Mouse (Mus musculus) kidney, embryonic 15.5 days (tissue): ENCODE results near the gene Ank3. TPM values are rescaled to one million over a fixed set of nuclear protein-coding genes. Genes with fewer than 3 reads are reported as not detected.
"Not testable (repeated sequence)": the region's sequence is repeated elsewhere in the genome, so short reads cannot be mapped to it uniquely, and the experiment has no call there.

ENCODE experiments used
- ATAC-seq: fragments of 200-750 bp; cut with Nextera tagmentation; replicated peaks from 2 replicates; pipeline ENCODE4 v1.8.0; 2017; ENCODE audit warnings: moderate TSS enrichment; ENCODE audit not compliant: low FRiP score
- H3K27ac ChIP-seq: fragments of 300-500 bp; sonication (generic); 2 replicates; pipeline ENCODE4 v1.5.1; 2015; ENCODE audit warnings: mild to moderate bottlenecking, inconsistent platforms
- H3K27me3 ChIP-seq: fragments of 300-500 bp; sonication (generic); 2 replicates; pipeline ENCODE4 v1.6.1; 2015; ENCODE audit warnings: inconsistent platforms
- H3K36me3 ChIP-seq: fragments of 300-500 bp; sonication (generic); 2 replicates; pipeline ENCODE4 v1.6.1; 2015; ENCODE audit warnings: inconsistent platforms
- H3K4me1 ChIP-seq: fragments of 300-500 bp; sonication (generic); 2 replicates; pipeline ENCODE4 v1.6.1; 2015; ENCODE audit warnings: inconsistent platforms
- H3K4me2 ChIP-seq: fragments of 300-500 bp; sonication (generic); 2 replicates; pipeline ENCODE4 v1.6.1; 2015; ENCODE audit warnings: moderate library complexity, mild to moderate bottlenecking, inconsistent platforms
- H3K4me3 ChIP-seq: fragments of 300-500 bp; sonication (generic); replicated peaks from 2 replicates; pipeline ENCODE4 v1.5.1; 2015; ENCODE audit warnings: mild to moderate bottlenecking, inconsistent platforms
- H3K9ac ChIP-seq: fragments of 300-500 bp; sonication (generic); 2 replicates; pipeline ENCODE4 v1.6.1; 2015; ENCODE audit warnings: mild to moderate bottlenecking, inconsistent platforms
- H3K9me3 ChIP-seq: fragments of 300-500 bp; sonication (generic); replicated peaks from 2 replicates; pipeline ENCODE4 v1.6.1; 2016; ENCODE audit warnings: inconsistent platforms
- WGBS: fragments of 180-500 bp; shearing (Covaris S2); methylation state at CpG from one replicate; pipeline ENCODE4 v1.1.7; 2015; ENCODE audit warnings: mixed read lengths; 5-methylcytosine and 5-hydroxymethylcytosine counted together
- polyA plus RNA-seq: library from polyadenylated mRNA; unstranded; fragments of >200 nt; fragmentation: Nextera tagmentation; extraction: Ambion mirVana; gene quantifications from 2 replicates; pipeline ENCODE4 v1.2.1, GENCODE M21; 2015

The Ank3 gene
- 43.9 and 47.9 TPM in 2 replicates for polyA plus RNA-seq

GRCm38 (mm10) chr10:69398763-69399590 lies at the start of gene Ank3:
Gene Ank3, plus strand, starts transcription at chr10:69398773.
- under 1% methylated on average over 75 of the region's 77 CpGs for WGBS
- ATAC-seq = peak; percentile 91
- H3K27ac ChIP-seq = no peak within 1 kb of the TSS; the same call in 1 of the 2 replicates

GRCm38 (mm10) chr10:69351071-69351841 lies 47.3 kb upstream of the Ank3 start:
- Histone ChIP-seq H3K4me2 (peak overlapping the region; percentile 75), H3K27me3 (no peaks in the 10 kb centered on the region), H3K9ac (peak overlapping the region; percentile 79), H3K27ac (peak overlapping the region; percentile 81), H3K4me3 (peak overlapping the region; percentile 67), H3K9me3 (no peaks in the 10 kb centered on the region), H3K36me3 (peaks cover 45% of the 10 kb centered on the region), H3K4me1 (peaks cover 47% of the 10 kb centered on the region)
- WGBS = 13% methylated on average over 12 of the region's 12 CpGs
- no peak for ATAC-seq

More at GRCm38 (mm10) chr10:69398763-69399590, at the start of gene Ank3:
- Histone ChIP-seq H3K4me3 (peak within 1 kb of the TSS; percentile 80), H3K9me3 (no peaks in the 10 kb centered on the region), H3K4me2 (peak within 1 kb of the TSS; percentile 99), H3K4me1 (peaks cover 28% of the 10 kb centered on the region), H3K36me3 (no peaks in the 10 kb centered on the region), H3K9ac (peak within 1 kb of the TSS; percentile 60), H3K27me3 (peaks cover 43% of the 10 kb centered on the region)

- ATAC-seq = no peak
- WGBS = under 1% methylated on average over 11 of the region's 11 CpGs
- peak overlapping the region; percentile 81 for H3K27ac ChIP-seq
Observed at GRCm38 (mm10) chr10:69351842-69352211, 46.7 kb upstream of the Ank3 start.

GRCm38 (mm10) chr10:69352212-69353085 lies 46.1 kb upstream of the Ank3 start, which contains the start of gene Cdk1:
Gene Cdk1, minus strand, starts transcription at chr10:69352938.
- under 1% methylated on average over 51 of the region's 51 CpGs for WGBS
- peak within 1 kb of the TSS; percentile 81 for H3K27ac ChIP-seq

More at GRCm38 (mm10) chr10:69351842-69352211, 46.7 kb upstream of the Ank3 start:
- Histone ChIP-seq H3K4me2 (peak overlapping the region; percentile 75), H3K4me3 (peak overlapping the region; percentile 67), H3K9me3 (no peaks in the 10 kb centered on the region), H3K4me1 (peaks cover 42% of the 10 kb centered on the region), H3K9ac (peak overlapping the region; percentile 79), H3K27me3 (no peaks in the 10 kb centered on the region), H3K36me3 (peaks cover 39% of the 10 kb centered on the region)

GRCm38 (mm10) chr10:69353086-69353479 lies 45.5 kb upstream of the Ank3 start:
- Histone ChIP-seq H3K4me3 (peak overlapping the region; percentile 67), H3K9ac (peak overlapping the region; percentile 43; the same call in 1 of the 2 replicates), H3K4me2 (peak overlapping the region; percentile 75), H3K4me1 (peaks cover 32% of the 10 kb centered on the region), H3K27ac (0 out of 2 replicates have a peak overlapping the region, but pooled peaks have one; percentile 56), H3K36me3 (peaks cover 26% of the 10 kb centered on the region)
- WGBS = 28% methylated on average over 5 of the region's 5 CpGs
- peak; percentile 17; the same call in 1 of the 2 replicates for ATAC-seq
- not testable (repeated sequence) for H3K9me3 ChIP-seq, H3K27me3 ChIP-seq

More at GRCm38 (mm10) chr10:69352212-69353085, 46.1 kb upstream of the Ank3 start, which contains the start of gene Cdk1:
- Histone ChIP-seq H3K27me3 (no peaks in the 10 kb centered on the region), H3K9ac (peak within 1 kb of the TSS; percentile 79), H3K4me1 (peaks cover 37% of the 10 kb centered on the region), H3K9me3 (no peaks in the 10 kb centered on the region), H3K4me3 (peak within 1 kb of the TSS; percentile 67), H3K4me2 (peak within 1 kb of the TSS; percentile 75), H3K36me3 (peaks cover 33% of the 10 kb centered on the region)
- ATAC-seq = peak; percentile 97

- no peak for ATAC-seq
- WGBS = 86% methylated on average over 1 of the region's 1 CpGs
- Histone ChIP-seq H3K4me3 (no peak overlapping the region), H3K36me3 (no peaks in the 10 kb centered on the region), H3K27me3 (no peaks in the 10 kb centered on the region), H3K9ac (no peak overlapping the region), H3K4me1 (no peaks in the 10 kb centered on the region), H3K9me3 (no peaks in the 10 kb centered on the region; the same call in 1 of the 2 replicates), H3K4me2 (no peak overlapping the region), H3K27ac (no peak overlapping the region)
Observed at GRCm38 (mm10) chr10:69359666-69360065, 38.9 kb upstream of the Ank3 start.

GRCm38 (mm10) chr10:69366208-69366607 lies 32.4 kb upstream of the Ank3 start:
- H3K27ac ChIP-seq = no peak overlapping the region
- no peaks in the 10 kb centered on the region for H3K36me3 ChIP-seq
- H3K9ac ChIP-seq = no peak overlapping the region
- no peak overlapping the region for H3K4me3 ChIP-seq
- H3K9me3 ChIP-seq = no peaks in the 10 kb centered on the region; the same call in 1 of the 2 replicates
- H3K4me1 ChIP-seq = no peaks in the 10 kb centered on the region
- WGBS = 72% methylated on average over 11 of the region's 11 CpGs
- no peak overlapping the region for H3K4me2 ChIP-seq
- H3K27me3 ChIP-seq = no peaks in the 10 kb centered on the region
- no peak for ATAC-seq

GRCm38 (mm10) chr10:69366877-69367387 lies 31.6 kb upstream of the Ank3 start:
- WGBS = 90% methylated on average over 13 of the region's 13 CpGs
- no peak overlapping the region for H3K27ac ChIP-seq
- ATAC-seq = no peak
- no peak overlapping the region for H3K4me2 ChIP-seq
- no peaks in the 10 kb centered on the region; the same call in 1 of the 2 replicates for H3K9me3 ChIP-seq
- H3K27me3 ChIP-seq = no peaks in the 10 kb centered on the region
- no peak overlapping the region for H3K9ac ChIP-seq
- H3K4me3 ChIP-seq = no peak overlapping the region
- no peaks in the 10 kb centered on the region for H3K36me3 ChIP-seq
- no peaks in the 10 kb centered on the region for H3K4me1 ChIP-seq

GRCm38 (mm10) chr10:69369321-69369720 lies 29.3 kb upstream of the Ank3 start:
- no peak overlapping the region for H3K4me2 ChIP-seq
- 81% methylated on average over 6 of the region's 6 CpGs for WGBS
- no peak overlapping the region for H3K9ac ChIP-seq
- H3K36me3 ChIP-seq = no peaks in the 10 kb centered on the region
- H3K9me3 ChIP-seq = no peaks in the 10 kb centered on the region
- ATAC-seq = no peak
- H3K4me1 ChIP-seq = no peaks in the 10 kb centered on the region
- H3K4me3 ChIP-seq = no peak overlapping the region
- no peaks in the 10 kb centered on the region for H3K27me3 ChIP-seq
- no peak overlapping the region for H3K27ac ChIP-seq

GRCm38 (mm10) chr10:69371441-69371840 lies 27.1 kb upstream of the Ank3 start:
- Histone ChIP-seq H3K36me3 (no peaks in the 10 kb centered on the region), H3K9ac (no peak overlapping the region), H3K4me1 (no peaks in the 10 kb centered on the region), H3K27me3 (no peaks in the 10 kb centered on the region), H3K27ac (no peak overlapping the region), H3K9me3 (no peaks in the 10 kb centered on the region), H3K4me2 (no peak overlapping the region), H3K4me3 (no peak overlapping the region)
- ATAC-seq = 0 out of 2 replicates have a peak, but pooled peaks have one; percentile 49
- WGBS = 23% methylated on average over 10 of the region's 10 CpGs

GRCm38 (mm10) chr10:69372061-69372460 lies 26.5 kb upstream of the Ank3 start:
- no peak overlapping the region for H3K4me3 ChIP-seq
- no peaks in the 10 kb centered on the region for H3K27me3 ChIP-seq
- 56% methylated on average over 14 of the region's 14 CpGs for WGBS
- H3K4me2 ChIP-seq = no peak overlapping the region
- no peaks in the 10 kb centered on the region for H3K9me3 ChIP-seq
- no peak for ATAC-seq
- H3K27ac ChIP-seq = no peak overlapping the region
- H3K36me3 ChIP-seq = no peaks in the 10 kb centered on the region
- H3K4me1 ChIP-seq = no peaks in the 10 kb centered on the region
- H3K9ac ChIP-seq = no peak overlapping the region
